Mouse (Mus musculus): Measurements from ENCODE around the gene Srd5a1. TPM values are rescaled to one million over a fixed set of nuclear protein-coding genes. Genes with fewer than 3 reads are reported as not detected.
"Not testable (repeated sequence)": the region's sequence is repeated elsewhere in the genome, so short reads cannot be mapped to it uniquely, and the experiment has no call there.

Srd5a1 gene
- total RNA-seq, 1 experiment from 2014 or later: 2.1 TPM

DNA sequence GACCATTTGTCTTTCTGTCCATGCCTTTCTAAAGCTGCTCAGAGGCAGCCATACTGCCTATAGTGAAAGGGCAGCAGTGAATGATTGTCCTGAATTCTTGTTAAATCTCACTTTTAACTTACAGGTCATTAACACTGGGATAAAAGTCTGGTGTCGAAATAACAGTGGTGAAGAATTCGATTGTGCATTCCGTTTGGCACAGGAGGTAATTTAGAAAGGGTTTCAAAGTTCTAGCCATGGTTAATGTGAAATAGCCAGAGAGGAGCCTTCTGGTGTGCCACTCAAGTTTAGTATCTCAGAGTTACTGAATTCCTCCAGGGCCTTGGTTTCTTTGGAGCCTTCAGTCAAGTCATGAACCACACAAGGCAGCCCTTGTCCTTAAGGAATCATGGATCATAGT is 19.9 kb upstream of the Srd5a1 start:
- ATAC-seq (replicated peaks; ENCODE audit: insufficient number of reproducible peaks, low FRiP score, low TSS enrichment, poor library complexity, severe bottlenecking): no peak

DNA sequence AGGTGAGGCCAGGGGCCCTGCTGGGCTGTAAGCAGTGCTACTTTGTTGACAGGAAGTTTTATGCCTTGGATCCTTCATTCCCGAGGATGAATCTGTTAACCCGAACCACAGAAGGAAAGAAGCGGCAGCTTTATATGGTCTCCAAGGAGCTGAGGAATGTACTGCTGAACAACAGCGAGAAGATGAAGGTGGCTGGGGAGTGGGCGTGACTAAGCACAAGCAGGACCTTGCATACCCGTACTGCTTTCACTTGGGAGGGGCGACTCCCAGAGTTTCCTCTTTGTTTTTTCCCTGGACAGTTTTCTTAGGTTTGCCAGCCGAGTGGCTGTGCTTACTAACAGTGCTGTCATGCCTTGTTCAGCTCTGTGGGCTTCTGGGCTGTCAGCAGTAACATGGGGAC is 19.3 kb upstream of the Srd5a1 start:
- no peak for ATAC-seq (replicated peaks; ENCODE audit: insufficient number of reproducible peaks, low FRiP score, low TSS enrichment, poor library complexity, severe bottlenecking)

- no peak for ATAC-seq (replicated peaks; ENCODE audit: insufficient number of reproducible peaks, low FRiP score, low TSS enrichment, poor library complexity, severe bottlenecking)
Measured at GRCm38 (mm10) chr13:69627941-69628340, 16.7 kb upstream of the Srd5a1 start.

DNA sequence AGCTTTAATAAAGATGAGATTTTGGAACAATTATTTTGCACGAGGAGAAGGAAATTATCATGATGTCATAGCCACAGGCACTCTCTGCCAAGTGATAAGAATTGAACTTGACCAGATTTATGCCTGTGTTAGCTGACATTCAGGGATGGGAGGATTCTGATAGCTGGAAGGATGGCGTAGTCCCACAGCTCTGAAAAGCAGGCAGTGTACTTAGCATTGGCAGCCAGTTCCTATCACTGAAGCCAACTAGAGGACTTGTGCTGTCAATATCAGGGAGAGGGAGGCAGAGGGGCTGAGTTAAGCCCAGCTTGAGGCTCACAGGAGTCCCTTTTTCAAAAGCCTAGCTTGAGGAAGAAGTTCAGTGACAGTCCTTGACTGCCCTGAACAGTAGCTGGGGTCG is 13.3 kb upstream of the Srd5a1 start:
- no peak for ATAC-seq (replicated peaks; ENCODE audit: insufficient number of reproducible peaks, low FRiP score, low TSS enrichment, poor library complexity, severe bottlenecking)

DNA sequence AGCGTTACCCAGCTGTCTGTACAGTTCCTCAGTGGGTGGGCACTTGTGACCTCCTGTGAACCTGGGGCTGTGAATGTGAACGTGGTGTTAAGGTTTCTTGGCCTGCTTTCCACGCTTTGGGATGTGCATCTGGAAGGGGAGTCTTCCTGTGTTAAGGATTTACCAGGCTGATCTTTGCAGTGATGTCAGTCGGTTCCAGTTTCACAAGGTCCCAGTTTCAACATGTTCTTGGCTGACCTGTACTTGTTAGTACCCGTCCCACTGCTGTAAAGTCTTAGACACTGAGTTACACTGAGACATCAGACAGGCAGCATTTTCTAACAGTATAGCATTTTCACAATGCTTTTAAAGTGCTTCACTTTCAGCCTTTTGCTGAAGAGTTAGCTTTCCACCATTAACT is 12.6 kb upstream of the Srd5a1 start:
- no peak for ATAC-seq (replicated peaks; ENCODE audit: insufficient number of reproducible peaks, low FRiP score, low TSS enrichment, poor library complexity, severe bottlenecking)

DNA sequence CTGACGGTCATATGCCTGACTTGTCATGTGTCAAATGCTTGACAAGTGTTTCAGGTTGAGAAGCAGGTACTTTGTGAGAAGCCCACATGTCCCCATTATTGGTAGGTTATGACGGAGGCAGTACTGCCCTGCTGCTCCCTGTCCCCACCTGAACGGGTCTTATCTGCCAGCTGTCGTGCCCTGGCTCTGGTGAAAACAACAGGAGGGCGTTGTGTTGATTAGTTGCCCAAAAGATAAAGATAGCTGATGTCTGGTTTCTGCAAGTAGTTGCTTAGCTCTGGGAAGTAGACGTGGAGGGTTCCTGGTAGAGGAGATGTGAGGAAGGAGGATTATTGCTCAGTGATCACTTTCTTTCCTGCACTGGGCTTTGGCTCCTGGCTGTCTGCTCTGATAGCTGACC is 5.5 kb upstream of the Srd5a1 start:
- ATAC-seq (replicated peaks; ENCODE audit: insufficient number of reproducible peaks, low FRiP score, low TSS enrichment, poor library complexity, severe bottlenecking): no peak

- ATAC-seq (replicated peaks; ENCODE audit: insufficient number of reproducible peaks, low FRiP score, low TSS enrichment, poor library complexity, severe bottlenecking): no peak
Measured at GRCm38 (mm10) chr13:69612175-69612544, 918 bp upstream of the Srd5a1 start.

DNA sequence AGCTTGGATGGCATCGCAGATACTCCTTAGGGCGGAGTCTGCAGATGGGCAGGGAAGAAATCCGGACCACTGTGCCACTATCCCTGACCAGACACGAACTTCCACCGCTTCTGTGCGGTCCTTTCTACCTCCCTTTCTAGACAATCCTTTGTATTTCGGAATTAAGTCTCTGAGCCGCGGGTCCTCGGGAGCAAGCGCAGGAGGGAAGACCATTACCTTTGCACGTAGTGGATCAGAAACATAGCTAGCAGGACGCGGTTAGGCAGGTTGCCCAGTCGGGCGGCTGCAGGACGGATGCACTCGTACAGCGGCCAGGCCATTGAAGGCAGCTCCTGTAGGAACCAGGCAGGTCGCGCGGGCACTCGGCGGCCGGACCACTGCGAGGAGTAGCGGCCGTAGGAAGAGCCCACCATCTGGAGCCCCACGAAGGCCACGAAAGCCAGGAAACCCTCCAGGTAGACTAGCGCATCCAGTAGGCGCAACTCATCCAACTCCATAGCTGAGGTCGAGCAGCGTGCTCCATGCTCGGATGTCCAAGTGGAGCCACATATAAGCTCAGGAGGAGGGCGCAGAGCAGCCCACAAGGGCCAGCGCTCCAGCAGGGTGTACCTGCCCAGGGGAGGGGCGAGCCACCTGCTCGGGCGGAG is 368 bp downstream of the Srd5a1 start:
- ATAC-seq (replicated peaks; ENCODE audit: insufficient number of reproducible peaks, low FRiP score, low TSS enrichment, poor library complexity, severe bottlenecking): no peak

- no peak for ATAC-seq (replicated peaks; ENCODE audit: insufficient number of reproducible peaks, low FRiP score, low TSS enrichment, poor library complexity, severe bottlenecking)
Measured at GRCm38 (mm10) chr13:69608734-69609133, 2.5 kb downstream of the Srd5a1 start.

- no peak for ATAC-seq (replicated peaks; ENCODE audit: insufficient number of reproducible peaks, low FRiP score, low TSS enrichment, poor library complexity, severe bottlenecking)
Measured at GRCm38 (mm10) chr13:69604670-69605069, 6.6 kb downstream of the Srd5a1 start.

GRCm38 (mm10) chr13:69601321-69601720 is 9.9 kb downstream of the Srd5a1 start:
- ATAC-seq (replicated peaks; ENCODE audit: insufficient number of reproducible peaks, low FRiP score, low TSS enrichment, poor library complexity, severe bottlenecking): no peak

- ATAC-seq (replicated peaks; ENCODE audit: insufficient number of reproducible peaks, low FRiP score, low TSS enrichment, poor library complexity, severe bottlenecking): not testable (repeated sequence)
Measured at GRCm38 (mm10) chr13:69600863-69601262, 10.4 kb downstream of the Srd5a1 start.

- ATAC-seq (replicated peaks; ENCODE audit: insufficient number of reproducible peaks, low FRiP score, low TSS enrichment, poor library complexity, severe bottlenecking): no peak
Measured at GRCm38 (mm10) chr13:69598867-69599266, 12.4 kb downstream of the Srd5a1 start.

DNA sequence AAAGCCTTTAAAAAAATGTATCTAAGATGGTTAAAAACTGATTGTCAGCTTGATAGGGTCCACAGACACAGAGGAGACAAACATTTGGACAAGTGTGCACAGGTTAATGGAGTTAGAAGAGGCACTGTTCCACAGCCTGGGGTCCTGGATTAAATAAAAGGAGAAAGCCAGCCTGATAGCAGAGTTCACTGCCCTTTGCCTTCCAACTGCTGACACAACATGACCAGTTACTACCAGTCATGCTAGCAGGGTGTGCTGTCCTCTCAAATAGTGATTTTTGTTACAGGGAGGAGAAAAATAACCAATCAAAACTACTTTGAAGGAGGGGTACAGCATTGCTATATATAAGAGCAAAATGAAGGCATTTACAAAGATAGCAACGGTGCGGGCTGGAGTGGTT is 14.7 kb downstream of the Srd5a1 start:
- no peak for ATAC-seq (replicated peaks; ENCODE audit: insufficient number of reproducible peaks, low FRiP score, low TSS enrichment, poor library complexity, severe bottlenecking)

DNA sequence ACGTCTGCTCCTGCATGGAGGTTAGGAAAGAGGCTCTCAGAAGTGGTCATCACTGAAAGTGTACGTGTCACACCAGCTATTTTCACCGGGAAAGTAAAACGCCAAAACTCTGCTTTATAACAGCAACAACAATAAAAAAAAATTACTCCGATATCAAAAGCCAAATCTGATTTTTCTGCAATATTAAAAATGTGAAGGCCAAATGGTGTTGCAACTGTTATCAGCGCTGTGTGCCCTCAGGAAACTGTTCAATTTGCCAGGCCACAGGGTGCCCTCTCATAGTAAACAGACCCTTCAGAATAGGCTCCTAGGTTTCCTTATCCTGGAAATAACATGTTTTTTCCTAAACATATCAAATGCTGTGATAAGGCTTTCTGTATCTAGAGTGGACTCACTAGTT is 15.3 kb downstream of the Srd5a1 start:
- no peak for ATAC-seq (replicated peaks; ENCODE audit: insufficient number of reproducible peaks, low FRiP score, low TSS enrichment, poor library complexity, severe bottlenecking)

DNA sequence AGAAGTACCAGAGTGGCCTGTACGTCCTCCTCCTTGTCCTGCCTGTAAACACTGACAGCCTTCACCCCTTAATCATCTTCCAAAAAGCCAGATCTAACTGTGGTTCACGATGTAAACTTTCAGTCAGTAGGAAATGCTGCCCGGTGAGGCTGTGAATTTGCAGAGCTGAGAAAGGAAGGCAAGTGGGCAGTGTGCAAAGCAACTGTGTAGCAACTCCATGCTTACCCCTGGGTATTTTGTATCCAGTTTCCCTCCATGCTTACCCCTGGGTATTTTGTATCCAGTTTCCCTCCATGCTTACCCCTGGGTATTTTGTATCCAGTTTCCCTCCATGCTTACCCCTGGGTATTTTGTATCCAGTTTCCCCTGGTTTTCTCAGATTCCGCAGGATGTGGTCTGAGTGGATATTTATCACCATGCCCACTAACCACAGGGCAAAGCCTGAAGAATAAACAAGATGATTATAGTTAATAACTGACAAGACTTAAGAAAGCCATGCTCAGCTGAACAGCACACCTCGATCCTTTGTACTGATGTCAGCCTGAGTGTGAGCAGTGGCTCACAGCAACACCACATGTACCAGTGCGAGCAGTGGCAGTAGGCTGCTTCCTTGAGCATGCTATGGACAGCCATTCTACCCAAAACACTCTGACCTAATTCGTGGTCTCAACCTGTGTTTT is 16.5 kb downstream of the Srd5a1 start:
- ATAC-seq (replicated peaks; ENCODE audit: insufficient number of reproducible peaks, low FRiP score, low TSS enrichment, poor library complexity, severe bottlenecking): no peak

DNA sequence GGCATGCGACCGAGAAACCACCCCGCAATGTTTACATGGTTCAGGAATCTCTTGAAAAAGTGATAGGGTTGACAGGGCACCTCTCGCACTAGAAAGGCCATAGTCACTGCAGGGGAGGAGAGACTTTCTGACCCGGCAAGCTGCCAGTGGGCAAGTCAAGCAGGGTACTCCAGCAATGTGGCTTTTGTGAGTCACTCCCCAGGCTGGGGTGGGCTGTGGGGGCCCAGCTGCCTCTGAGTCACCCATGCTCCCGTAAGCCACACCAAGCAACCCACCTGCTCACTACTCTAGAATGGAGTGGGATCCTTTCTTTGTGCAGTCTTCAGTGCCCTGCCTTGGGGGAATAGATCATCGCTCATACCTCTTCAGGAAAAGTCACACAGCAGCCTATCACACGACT is 17.8 kb downstream of the Srd5a1 start:
- ATAC-seq (replicated peaks; ENCODE audit: insufficient number of reproducible peaks, low FRiP score, low TSS enrichment, poor library complexity, severe bottlenecking): no peak

DNA sequence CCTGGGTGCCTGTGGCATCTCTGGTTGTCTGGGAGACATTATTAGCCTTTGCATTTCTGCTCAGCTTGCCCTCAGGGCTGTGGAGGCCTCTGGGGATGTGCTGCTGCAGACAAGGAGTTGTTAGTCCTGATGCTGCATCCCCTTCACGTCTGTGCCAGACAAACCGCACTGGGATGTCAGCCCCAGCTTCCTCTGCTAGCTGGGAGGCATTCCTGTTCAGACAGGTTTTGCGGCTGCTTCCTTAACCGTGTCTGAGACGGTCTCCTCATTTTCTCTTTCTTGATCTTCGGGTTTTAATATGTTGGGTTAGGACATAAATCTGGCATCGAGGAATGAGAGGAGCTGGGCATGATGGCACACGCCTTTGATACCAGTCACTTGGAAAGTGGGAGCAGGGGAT is 19.0 kb downstream of the Srd5a1 start:
- ATAC-seq (replicated peaks; ENCODE audit: insufficient number of reproducible peaks, low FRiP score, low TSS enrichment, poor library complexity, severe bottlenecking): no peak

DNA sequence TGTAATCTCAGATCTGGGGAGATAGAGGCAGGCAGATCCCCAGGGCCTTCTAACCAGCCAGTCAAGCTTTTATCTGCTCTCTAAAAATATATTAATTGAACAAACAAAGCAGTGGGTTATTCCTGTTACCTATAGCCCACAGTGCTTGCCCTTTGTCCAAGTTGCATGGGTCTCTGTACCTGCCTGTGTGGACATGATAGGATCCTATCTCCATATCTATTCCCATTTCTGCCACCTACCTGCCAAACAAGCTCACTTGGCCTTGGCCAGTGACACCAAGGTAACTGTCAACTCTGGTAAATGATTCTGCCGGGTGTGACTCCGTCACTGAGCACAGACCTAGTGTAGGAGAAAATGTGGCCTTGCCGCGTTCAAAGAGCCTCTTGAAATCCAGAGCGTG is 19.9 kb downstream of the Srd5a1 start:
- ATAC-seq (replicated peaks; ENCODE audit: insufficient number of reproducible peaks, low FRiP score, low TSS enrichment, poor library complexity, severe bottlenecking): no peak

DNA sequence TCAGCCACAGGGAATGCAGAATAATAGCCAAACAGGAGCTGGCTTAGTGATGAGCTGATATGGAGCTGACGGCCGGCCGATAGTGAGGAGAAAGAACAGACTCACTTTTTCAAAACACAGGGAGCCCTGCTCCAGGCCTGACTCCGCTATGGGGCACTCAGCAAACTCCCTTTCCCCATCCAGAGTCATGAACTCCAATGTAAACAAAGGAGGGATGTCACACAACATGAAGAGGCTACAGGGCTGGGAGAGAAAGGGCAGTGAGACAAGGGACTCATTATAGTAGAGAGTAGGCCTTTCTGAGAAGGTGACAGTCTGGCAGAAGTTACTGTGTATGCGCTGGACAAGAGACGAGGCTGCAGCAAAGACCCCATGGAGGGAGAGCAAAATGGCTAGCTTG is 23.0 kb downstream of the Srd5a1 start:
- ATAC-seq (replicated peaks; ENCODE audit: insufficient number of reproducible peaks, low FRiP score, low TSS enrichment, poor library complexity, severe bottlenecking): no peak

DNA sequence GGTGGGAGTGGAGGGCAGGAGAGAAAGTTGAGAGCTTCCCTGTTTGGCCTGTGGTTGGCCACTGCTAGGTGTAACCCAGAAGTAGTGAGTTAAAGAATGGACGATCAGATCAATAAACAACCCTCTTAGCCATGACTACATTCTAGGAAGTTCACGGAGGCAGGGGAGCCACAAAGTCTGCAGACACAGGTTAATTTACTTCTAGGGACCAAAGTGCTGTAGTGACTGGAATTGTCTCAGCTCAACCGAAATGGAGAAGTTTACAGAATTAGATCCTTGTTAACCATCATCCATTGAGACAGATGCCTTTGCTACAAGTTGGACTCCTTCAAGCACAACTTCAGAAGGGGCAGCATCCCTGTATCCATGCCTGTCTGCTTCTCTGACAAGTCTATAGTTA is 23.4 kb downstream of the Srd5a1 start:
- ATAC-seq (replicated peaks; ENCODE audit: insufficient number of reproducible peaks, low FRiP score, low TSS enrichment, poor library complexity, severe bottlenecking): no peak
